Mouse (Mus musculus): ENCODE measurements around the gene Sult2a8. TPM values are rescaled to one million over a fixed set of nuclear protein-coding genes. Genes with fewer than 3 reads are reported as not detected.
"Not testable (repeated sequence)": the region's sequence is repeated elsewhere in the genome, so short reads cannot be mapped to it uniquely, and the experiment has no call there.

Sult2a8 gene
- polyA plus RNA-seq (2012; rRNA removed), result not detected in 2 replicates

GRCm38 (mm10) chr7:14446534-14446933, at the start of gene Sult2a8:
Gene Sult2a8 (minus strand): TSS chr7:14446769.
- TF ChIP-seq POLR2A (IDR thresholded peaks at IDR 0.05; ENCODE audit: extremely low read depth, insufficient read depth, low read length) (no peak), CTCF (IDR thresholded peaks at IDR 0.05; ENCODE audit: extremely low read depth, insufficient read depth, low read length) (no peak)
- H3K4me3 ChIP-seq (ENCODE audit: insufficient read depth, low read length), result no peak within 1 kb of the TSS
- H3K4me1 ChIP-seq (ENCODE audit: control insufficient read depth, insufficient read depth, low read length), result no peaks in the 10 kb centered on the region
- H3K27ac ChIP-seq (ENCODE audit: insufficient read depth, low read length), result no peak within 1 kb of the TSS

GRCm38 (mm10) chr7:14494130-14494529, 47.6 kb upstream of the Sult2a8 start, which contains the start of gene Sult2a7:
Gene Sult2a7 (minus strand): TSS chr7:14494230.
- TF ChIP-seq POLR2A (IDR thresholded peaks at IDR 0.05; ENCODE audit: extremely low read depth, insufficient read depth, low read length) (no peak), CTCF (IDR thresholded peaks at IDR 0.05; ENCODE audit: extremely low read depth, insufficient read depth, low read length) (no peak)
- no peaks in the 10 kb centered on the region for H3K4me1 ChIP-seq (ENCODE audit: control insufficient read depth, insufficient read depth, low read length)
- H3K27ac ChIP-seq (ENCODE audit: insufficient read depth, low read length), result no peak within 1 kb of the TSS
- H3K4me3 ChIP-seq (ENCODE audit: insufficient read depth, low read length), result no peak within 1 kb of the TSS

- Histone ChIP-seq H3K4me3 (ENCODE audit: insufficient read depth, low read length) (no peak overlapping the region), H3K27ac (ENCODE audit: insufficient read depth, low read length) (no peak overlapping the region), H3K4me1 (ENCODE audit: control insufficient read depth, insufficient read depth, low read length) (no peaks in the 10 kb centered on the region)
- TF ChIP-seq CTCF (IDR thresholded peaks at IDR 0.05; ENCODE audit: extremely low read depth, insufficient read depth, low read length), result no peak
- no peak for TF ChIP-seq POLR2A (IDR thresholded peaks at IDR 0.05; ENCODE audit: extremely low read depth, insufficient read depth, low read length)
These were observed 46.3 kb upstream of the Sult2a8 start for GRCm38 (mm10) chr7:14492886-14493285.

GRCm38 (mm10) chr7:14439581-14439980, 7.0 kb downstream of the Sult2a8 start:
- no peak overlapping the region for H3K4me3 ChIP-seq (ENCODE audit: insufficient read depth, low read length)
- H3K4me1 ChIP-seq (ENCODE audit: control insufficient read depth, insufficient read depth, low read length), result no peaks in the 10 kb centered on the region
- TF ChIP-seq CTCF (IDR thresholded peaks at IDR 0.05; ENCODE audit: extremely low read depth, insufficient read depth, low read length) (no peak), POLR2A (IDR thresholded peaks at IDR 0.05; ENCODE audit: extremely low read depth, insufficient read depth, low read length) (no peak)
- H3K27ac ChIP-seq (ENCODE audit: insufficient read depth, low read length), result no peak overlapping the region

DNA sequence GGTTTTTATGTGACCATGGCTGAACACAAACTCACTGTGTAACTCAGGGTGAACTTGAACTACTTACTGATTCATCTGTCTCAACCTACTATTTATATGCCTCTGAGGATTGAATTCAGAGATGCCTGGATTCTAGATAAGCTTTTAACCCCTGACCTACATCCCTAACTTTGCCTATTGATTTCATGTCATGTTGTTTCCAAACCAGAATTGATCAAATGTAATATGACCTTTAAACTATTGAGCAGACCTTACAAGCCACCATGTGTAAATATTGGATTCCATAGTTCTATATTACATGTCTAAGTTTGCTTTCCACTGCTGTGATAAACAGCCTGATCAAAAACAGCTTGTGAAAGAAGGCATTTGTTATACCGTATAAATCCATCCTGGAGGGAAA, 8.1 kb downstream of the Sult2a8 start:
- Histone ChIP-seq H3K4me1 (ENCODE audit: control insufficient read depth, insufficient read depth, low read length) (no peaks in the 10 kb centered on the region), H3K4me3 (ENCODE audit: insufficient read depth, low read length) (no peak overlapping the region), H3K27ac (ENCODE audit: insufficient read depth, low read length) (no peak overlapping the region)
- TF ChIP-seq POLR2A (IDR thresholded peaks at IDR 0.05; ENCODE audit: extremely low read depth, insufficient read depth, low read length), result no peak
- TF ChIP-seq CTCF (IDR thresholded peaks at IDR 0.05; ENCODE audit: extremely low read depth, insufficient read depth, low read length), result no peak

DNA sequence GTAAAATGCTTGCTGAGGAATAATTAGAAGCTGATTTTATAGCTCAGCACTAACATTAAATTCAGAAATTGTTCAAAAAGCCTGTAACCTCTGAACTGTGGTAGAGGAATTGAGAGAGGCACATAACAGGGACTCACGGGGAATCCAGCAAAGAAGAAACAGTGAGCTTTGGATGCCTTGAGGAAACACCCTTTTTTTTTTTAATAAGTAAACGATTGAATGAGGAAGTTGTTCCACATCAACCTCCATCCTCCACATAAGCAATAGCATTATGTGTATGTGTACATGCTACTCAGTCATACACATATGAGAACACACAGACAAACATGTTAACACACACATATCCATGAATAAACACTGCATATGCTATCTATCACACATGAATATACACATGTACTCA, 8.5 kb downstream of the Sult2a8 start:
- H3K27ac ChIP-seq (ENCODE audit: insufficient read depth, low read length), result no peak overlapping the region
- no peak overlapping the region for H3K4me3 ChIP-seq (ENCODE audit: insufficient read depth, low read length)
- no peaks in the 10 kb centered on the region for H3K4me1 ChIP-seq (ENCODE audit: control insufficient read depth, insufficient read depth, low read length)
- TF ChIP-seq POLR2A (IDR thresholded peaks at IDR 0.05; ENCODE audit: extremely low read depth, insufficient read depth, low read length) (no peak), CTCF (IDR thresholded peaks at IDR 0.05; ENCODE audit: extremely low read depth, insufficient read depth, low read length) (no peak)

DNA sequence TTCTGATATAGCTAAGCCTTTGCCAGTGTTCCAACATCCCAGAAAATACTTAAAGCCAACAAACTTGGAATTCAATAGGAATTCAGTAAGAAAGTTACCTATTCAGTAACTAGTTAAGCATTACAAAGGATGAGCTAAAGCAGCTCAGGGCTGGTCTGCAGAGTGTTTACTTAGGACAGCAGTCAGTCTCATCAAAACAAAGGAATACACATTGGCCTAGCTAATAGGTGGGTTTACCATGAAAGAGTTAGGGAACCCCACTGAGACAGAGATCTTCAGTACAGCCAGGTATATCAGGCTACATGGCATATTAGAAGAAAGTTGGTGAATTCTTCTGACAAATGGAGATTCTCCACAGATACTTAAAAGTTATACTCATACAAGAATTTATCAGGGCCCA, 47.2 kb downstream of the Sult2a8 start:
- H3K4me1 ChIP-seq (ENCODE audit: control insufficient read depth, insufficient read depth, low read length); H3K4me3 ChIP-seq (ENCODE audit: insufficient read depth, low read length); H3K27ac ChIP-seq (ENCODE audit: insufficient read depth, low read length): not testable (repeated sequence)

- H3K4me3 ChIP-seq (ENCODE audit: insufficient read depth, low read length), result no peak overlapping the region
- H3K4me1 ChIP-seq (ENCODE audit: control insufficient read depth, insufficient read depth, low read length), result no peaks in the 10 kb centered on the region
- no peak overlapping the region for H3K27ac ChIP-seq (ENCODE audit: insufficient read depth, low read length)
- TF ChIP-seq CTCF (IDR thresholded peaks at IDR 0.05; ENCODE audit: extremely low read depth, insufficient read depth, low read length), result no peak
These were observed 50.1 kb downstream of the Sult2a8 start for GRCm38 (mm10) chr7:14396462-14396861.

Other genes starting within 250 kb of the Sult2a8 start
- not detected in 2 replicates for gene Sult2a6, start 191.9 kb downstream of the Sult2a8 start, polyA plus RNA-seq (2012; rRNA removed)
- gene Obox8, start 113.2 kb downstream of the Sult2a8 start, polyA plus RNA-seq (2012; rRNA removed), result not detected in 2 replicates
- gene Sult2a7, start 47.5 kb upstream of the Sult2a8 start, polyA plus RNA-seq (2012; rRNA removed), result not detected in 2 replicates
- 0.38 and 0.44 TPM in 2 replicates for gene Vmn1r90, start 116.7 kb upstream of the Sult2a8 start, polyA plus RNA-seq (2012; rRNA removed)
- gene Obox7, start 212.7 kb upstream of the Sult2a8 start, polyA plus RNA-seq (2012; rRNA removed), result not detected in 2 replicates

All from cortical plate, adult 2 months (tissue).